Mouse (Mus musculus): ENCODE data around the gene Hcrtr2. TPM values are rescaled to one million over a fixed set of nuclear protein-coding genes. Genes with fewer than 3 reads are reported as not detected.

Hcrtr2 gene
- not detected in 2 replicates for total RNA-seq (2012; rRNA removed)
- not detected for polyA plus RNA-seq (2012; ENCODE audit: insufficient read depth in 1 of 2, insufficient read length in 2 of 2, low read depth in 1 of 2, low replicate concordance in 2 of 2, missing spikeins in 1 of 2)

DNA sequence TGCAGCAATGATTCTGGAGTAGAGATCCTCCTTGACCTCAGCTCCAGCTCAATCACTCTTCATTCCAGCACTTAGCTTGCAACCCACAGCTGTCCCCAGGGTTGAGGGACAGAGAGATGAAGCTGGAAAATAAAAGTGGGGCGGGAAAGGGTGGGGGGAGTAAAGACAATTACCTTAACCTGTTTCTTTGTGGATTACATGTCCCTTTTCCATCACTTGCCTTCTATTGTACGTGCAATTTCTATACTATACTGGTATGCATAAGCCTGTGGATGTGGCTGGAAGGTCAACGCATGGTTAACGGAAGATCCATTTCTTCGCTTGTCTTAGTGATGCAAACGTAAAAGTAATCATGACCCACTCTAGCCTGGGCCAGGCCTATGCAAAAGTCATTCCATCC, at the start of gene Hcrtr2:
Gene Hcrtr2 (minus strand): TSS at position 101 of the 400 bp plus-strand sequence.
- H3K4me1 ChIP-seq (ENCODE audit: control insufficient read depth in 1 of 2, insufficient read depth in 2 of 2, low read length in 2 of 2): no peaks in the 10 kb centered on the region
- no peak within 1 kb of the TSS for H3K27ac ChIP-seq (ENCODE audit: control insufficient read depth, low read depth, low read length)
- H3K36me3 ChIP-seq (ENCODE audit: control insufficient read depth in 1 of 2, insufficient read depth in 2 of 2, low read length in 2 of 2): no peaks in the 10 kb centered on the region
- no peaks in the 10 kb centered on the region for H3K27me3 ChIP-seq (ENCODE audit: control insufficient read depth in 1 of 2, insufficient read depth in 2 of 2, low read length in 2 of 2)
- no peak within 1 kb of the TSS for H3K9ac ChIP-seq (ENCODE audit: control insufficient read depth, low read depth, low read length, poor library complexity, severe bottlenecking)
- no peaks in the 10 kb centered on the region for H3K79me2 ChIP-seq (ENCODE audit: control insufficient read depth, insufficient read depth, low read length, poor library complexity)
- TF ChIP-seq CHD2 (IDR thresholded peaks at IDR 0.05; ENCODE audit: low read length) (no peak), SIN3A (IDR thresholded peaks at IDR 0.05; ENCODE audit: low read length) (no peak), E2F4 (IDR thresholded peaks at IDR 0.05; ENCODE audit: borderline replicate concordance, low read depth, low read length) (no peak), MXI1 (IDR thresholded peaks at IDR 0.05; ENCODE audit: low read depth, low read length) (no peak)
- H3K9me3 ChIP-seq (replicated peaks; ENCODE audit: insufficient read depth, low read length): no peaks in the 10 kb centered on the region
- H3K4me3 ChIP-seq (ENCODE audit: control insufficient read depth in 1 of 2, insufficient read depth in 1 of 2, low read depth in 2 of 2, low read length in 2 of 2): no peak within 1 kb of the TSS
- DNase-seq (ENCODE audit: low read depth, low spot score): no peak

DNA sequence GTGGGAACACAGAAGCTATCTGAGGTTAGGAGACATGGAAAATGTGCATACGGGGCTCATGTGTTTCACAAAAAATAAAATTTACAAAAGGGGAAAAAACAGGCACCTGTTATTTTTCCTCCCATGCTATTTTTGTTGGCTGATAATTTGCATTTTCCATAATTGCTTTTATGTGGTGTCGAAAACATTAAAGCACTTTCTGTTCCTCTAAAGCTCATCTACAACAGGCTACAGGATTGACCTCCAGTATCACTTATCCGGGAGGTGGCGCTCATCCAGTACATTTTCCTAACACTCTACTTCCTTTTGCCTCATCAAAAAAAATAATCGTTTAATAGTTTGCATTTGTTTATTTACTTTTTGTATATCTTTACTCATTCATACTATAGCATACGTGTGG, 41.2 kb upstream of the Hcrtr2 start:
- Histone ChIP-seq H3K4me3 (ENCODE audit: control insufficient read depth in 1 of 2, insufficient read depth in 1 of 2, low read depth in 2 of 2, low read length in 2 of 2) (no peak overlapping the region), H3K79me2 (ENCODE audit: control insufficient read depth, insufficient read depth, low read length, poor library complexity) (no peaks in the 10 kb centered on the region), H3K9me3 (replicated peaks; ENCODE audit: insufficient read depth, low read length) (no peaks in the 10 kb centered on the region), H3K27me3 (ENCODE audit: control insufficient read depth in 1 of 2, insufficient read depth in 2 of 2, low read length in 2 of 2) (no peaks in the 10 kb centered on the region), H3K4me1 (ENCODE audit: control insufficient read depth in 1 of 2, insufficient read depth in 2 of 2, low read length in 2 of 2) (no peaks in the 10 kb centered on the region), H3K9ac (ENCODE audit: control insufficient read depth, low read depth, low read length, poor library complexity, severe bottlenecking) (no peak overlapping the region), H3K36me3 (ENCODE audit: control insufficient read depth in 1 of 2, insufficient read depth in 2 of 2, low read length in 2 of 2) (no peaks in the 10 kb centered on the region), H3K27ac (ENCODE audit: control insufficient read depth, low read depth, low read length) (no peak overlapping the region)
- TF ChIP-seq MXI1 (IDR thresholded peaks at IDR 0.05; ENCODE audit: low read depth, low read length) (no peak), ELF1 (IDR thresholded peaks at IDR 0.05; ENCODE audit: low read depth, low read length) (no peak), HCFC1 (IDR thresholded peaks at IDR 0.05; ENCODE audit: low read depth, low read length) (no peak), ETS1 (IDR thresholded peaks at IDR 0.05; ENCODE audit: low read depth, low read length) (no peak), SIN3A (IDR thresholded peaks at IDR 0.05; ENCODE audit: low read length) (no peak), MYC (IDR thresholded peaks at IDR 0.05; ENCODE audit: low read depth, low read length) (no peak), ZKSCAN1 (IDR thresholded peaks at IDR 0.05; ENCODE audit: low read depth, low read length) (no peak), NELFE (IDR thresholded peaks at IDR 0.05; ENCODE audit: low read depth, low read length) (no peak)
- no peak for DNase-seq (ENCODE audit: low read depth, low spot score)

DNA sequence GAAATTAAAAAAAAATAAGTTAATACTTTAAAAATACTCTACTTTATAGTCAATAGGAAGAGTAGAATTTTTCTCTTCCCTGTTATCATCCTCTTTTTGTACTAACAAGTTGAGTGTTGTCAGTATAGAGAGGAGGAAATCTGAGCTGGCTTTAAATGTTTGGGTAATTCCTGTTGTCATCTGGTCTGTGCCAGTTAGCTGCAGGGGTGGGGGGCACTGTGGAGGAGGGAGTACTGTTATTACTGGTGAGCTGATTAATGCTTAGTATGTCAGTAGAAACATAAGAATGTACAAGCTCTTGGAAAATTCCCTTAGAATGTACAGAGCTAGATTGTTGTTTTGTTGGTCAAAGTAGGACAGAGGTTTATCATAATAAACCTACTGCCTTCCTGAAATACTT, 36.7 kb upstream of the Hcrtr2 start:
- H3K9me3 ChIP-seq (replicated peaks; ENCODE audit: insufficient read depth, low read length): no peaks in the 10 kb centered on the region
- H3K9ac ChIP-seq (ENCODE audit: control insufficient read depth, low read depth, low read length, poor library complexity, severe bottlenecking): no peak overlapping the region
- TF ChIP-seq HCFC1 (IDR thresholded peaks at IDR 0.05; ENCODE audit: low read depth, low read length): no peak
- no peak for TF ChIP-seq ETS1 (IDR thresholded peaks at IDR 0.05; ENCODE audit: low read depth, low read length)
- TF ChIP-seq BHLHE40 (IDR thresholded peaks at IDR 0.05; ENCODE audit: borderline replicate concordance, low read depth, low read length): no peak
- no peak for TF ChIP-seq E2F4 (IDR thresholded peaks at IDR 0.05; ENCODE audit: borderline replicate concordance, low read depth, low read length)
- no peak for TF ChIP-seq POLR2AphosphoS2 (IDR thresholded peaks at IDR 0.05; ENCODE audit: low read length)
- TF ChIP-seq CHD1 (IDR thresholded peaks at IDR 0.05; ENCODE audit: low read depth, low read length): no peak
- no peak for TF ChIP-seq ZC3H11A (IDR thresholded peaks at IDR 0.05; ENCODE audit: low read depth, low read length)
- TF ChIP-seq TCF12 (IDR thresholded peaks at IDR 0.05; ENCODE audit: low read depth, low read length): no peak
- H3K79me2 ChIP-seq (ENCODE audit: control insufficient read depth, insufficient read depth, low read length, poor library complexity): no peaks in the 10 kb centered on the region
- no peaks in the 10 kb centered on the region for H3K4me1 ChIP-seq (ENCODE audit: control insufficient read depth in 1 of 2, insufficient read depth in 2 of 2, low read length in 2 of 2)
- no peak for DNase-seq (ENCODE audit: low read depth, low spot score)
- H3K27me3 ChIP-seq (ENCODE audit: control insufficient read depth in 1 of 2, insufficient read depth in 2 of 2, low read length in 2 of 2): no peaks in the 10 kb centered on the region
- no peak overlapping the region for H3K27ac ChIP-seq (ENCODE audit: control insufficient read depth, low read depth, low read length)
- no peaks in the 10 kb centered on the region for H3K36me3 ChIP-seq (ENCODE audit: control insufficient read depth in 1 of 2, insufficient read depth in 2 of 2, low read length in 2 of 2)
- H3K4me3 ChIP-seq (ENCODE audit: control insufficient read depth in 1 of 2, insufficient read depth in 1 of 2, low read depth in 2 of 2, low read length in 2 of 2): no peak overlapping the region
